ENCODE assay signal across 22 mouse cellular contexts in the genomic region with DNA sequence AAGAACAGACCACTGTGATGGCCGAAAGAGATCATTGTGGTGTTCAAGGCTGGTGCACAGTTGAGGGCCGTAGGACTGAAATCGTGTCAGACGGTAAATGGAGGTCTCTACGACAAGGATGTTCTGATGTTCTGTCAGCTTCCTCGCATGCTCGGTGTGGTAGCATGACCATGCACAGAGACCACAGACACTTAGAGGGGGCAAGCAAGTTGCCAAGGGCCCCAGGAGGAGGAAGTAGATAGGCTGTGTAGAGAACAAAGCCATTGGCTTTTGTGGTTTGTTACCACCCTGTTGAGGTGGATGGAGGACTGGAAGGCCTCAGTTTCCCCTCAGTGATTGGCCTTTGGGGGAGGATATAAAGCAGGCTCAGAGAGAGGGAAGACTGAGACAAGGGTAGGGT. TPM values are rescaled to one million over a fixed set of nuclear protein-coding genes. Genes with fewer than 3 reads are reported as not detected.
"Had no signal": no experiment of that assay in that cellular context is flagged by ENCODE, and none has a peak within 500 bp of the region (broad histone marks: within the 10 kb centered on the region; RNA-seq: fewer than 3 reads in every experiment).

No protein-coding gene starts in this region.

- DNase-seq: kidney, adult 8-10 months; kidney, postnatal 25 days; lung, postnatal 14 days; retina, postnatal 1 day; right cerebral cortex, postnatal 4 days; spleen, adult 18-20 months; thymus, adult 18-20 months; thymus, postnatal 14 days had no signal

- H3K9me3 ChIP-seq: limb, embryonic 10.5 days; liver, embryonic 12.5 days; lung, embryonic 15.5 days; midbrain, embryonic 15.5 days; neural tube, embryonic 13.5 days had no signal

- H3K36me3 ChIP-seq: limb, embryonic 10.5 days; liver, embryonic 12.5 days; lung, embryonic 15.5 days; midbrain, embryonic 15.5 days; neural tube, embryonic 13.5 days had no signal

- H3K27me3 ChIP-seq: liver, embryonic 12.5 days; lung, embryonic 15.5 days; midbrain, embryonic 15.5 days; neural tube, embryonic 13.5 days had no signal

- H3K4me3 ChIP-seq: left cerebral cortex, adult 2 months; limb, embryonic 10.5 days; liver, embryonic 12.5 days; lung, embryonic 15.5 days; midbrain, embryonic 15.5 days; neural tube, embryonic 13.5 days had no signal

- H3K4me1 ChIP-seq: lung, embryonic 15.5 days; midbrain, embryonic 15.5 days; neural tube, embryonic 13.5 days had no signal

- ATAC-seq: liver, embryonic 12.5 days; midbrain, embryonic 15.5 days had no signal

- H3K27ac ChIP-seq: left cerebral cortex, adult 2 months; limb, embryonic 10.5 days; liver, embryonic 12.5 days; lung, embryonic 15.5 days; midbrain, embryonic 15.5 days; neural tube, embryonic 13.5 days had no signal

RNA-seq across cellular contexts. Expression of a gene that starts 38.9 kb away (rescaled TPM):
- total RNA-seq: layer of hippocampus, adult 18-20 months; layer of hippocampus, postnatal 10 days; left cerebral cortex, adult 2 months; left cerebral cortex, postnatal 14 days had no signal
- polyA plus RNA-seq: limb, embryonic 10.5 days; midbrain, embryonic 11.5 days; midbrain, embryonic 15.5 days; neural tube, embryonic 13.5 days had no signal

RNA-seq across cellular contexts. Expression of a gene that starts 47.3 kb away (rescaled TPM):
- total RNA-seq: layer of hippocampus, adult 18-20 months; layer of hippocampus, postnatal 10 days; left cerebral cortex, adult 2 months; left cerebral cortex, postnatal 14 days had no signal
- polyA plus RNA-seq: limb, embryonic 10.5 days; limb, embryonic 14.5 days; liver, embryonic 12.5 days; liver, embryonic 16.5 days; lung, embryonic 15.5 days; macrophage; midbrain, embryonic 11.5 days; midbrain, embryonic 15.5 days; neural tube, embryonic 13.5 days; stomach, embryonic 14.5 days had no signal
